Mouse (Mus musculus) spleen, adult 2 months (tissue): Measurements from ENCODE around the gene Nfib. TPM values are rescaled to one million over a fixed set of nuclear protein-coding genes. Genes with fewer than 3 reads are reported as not detected.
A peak's percentile ranks its signal among the peaks of the same experiment; 100 is the strongest.

ENCODE experiments used
- DNase-seq, 2 experiments: peaks; one replicate each; pipeline versions ENCODE4 v3.0.0 to v3.0.0-alpha.2; 2012 to 2021; ENCODE audit warnings: low spot score in 2 of 2, low read depth in 1 of 2
- H3K27ac ChIP-seq: fragments of 200-500 bp; 2 replicates; pipeline ENCODE4 v1.5.1; 2012; ENCODE audit warnings: low read length, inconsistent platforms; ENCODE audit not compliant: insufficient read depth
- H3K27me3 ChIP-seq: fragments of 200-500 bp; 2 replicates; pipeline ENCODE4 v1.6.1; 2012; ENCODE audit warnings: mild to moderate bottlenecking, moderate library complexity, low read length, inconsistent platforms; ENCODE audit not compliant: control insufficient read depth, insufficient read depth
- H3K36me3 ChIP-seq: fragments of 200-500 bp; 2 replicates; pipeline ENCODE4 v1.6.1; 2012; ENCODE audit warnings: mild to moderate bottlenecking, low read length, inconsistent platforms; ENCODE audit not compliant: control insufficient read depth, insufficient read depth
- H3K4me1 ChIP-seq: fragments of 200-500 bp; 2 replicates; pipeline ENCODE4 v1.6.1; 2011; ENCODE audit warnings: inconsistent platforms; ENCODE audit not compliant: control insufficient read depth, insufficient read depth, insufficient read length
- H3K4me3 ChIP-seq: fragments of 200-500 bp; 2 replicates; pipeline ENCODE4 v1.5.1; 2011; ENCODE audit warnings: mild to moderate bottlenecking, inconsistent platforms; ENCODE audit not compliant: insufficient read depth, insufficient read length; ENCODE audit errors: extremely low read depth
- CTCF ChIP-seq: fragments of 200-500 bp; IDR thresholded peaks from 2 replicates; pipeline ENCODE4 v1.5.1; 2011; ENCODE audit warnings: mild to moderate bottlenecking, inconsistent platforms; ENCODE audit not compliant: insufficient read depth, insufficient read length, insufficient replicate concordance; ENCODE audit errors: extremely low read depth
- POLR2A ChIP-seq: fragments of 200-500 bp; IDR thresholded peaks from 2 replicates; pipeline ENCODE4 v1.6.1; 2011; ENCODE audit warnings: low read depth, low read length, inconsistent platforms
- WGBS: fragments of 180-500 bp; shearing (Covaris S2); methylation state at CpG from one replicate; pipeline ENCODE4 v1.1.7; 2018; 5-methylcytosine and 5-hydroxymethylcytosine counted together
- polyA plus RNA-seq: library from polyadenylated mRNA; depleted of rRNA; stranded (reverse); fragments of >200 nt; gene quantifications from 2 replicates; pipeline ENCODE4 v1.2.3, GENCODE M21; 2012

The Nfib gene
- polyA plus RNA-seq, 1 experiment = 2.3 TPM

DNA sequence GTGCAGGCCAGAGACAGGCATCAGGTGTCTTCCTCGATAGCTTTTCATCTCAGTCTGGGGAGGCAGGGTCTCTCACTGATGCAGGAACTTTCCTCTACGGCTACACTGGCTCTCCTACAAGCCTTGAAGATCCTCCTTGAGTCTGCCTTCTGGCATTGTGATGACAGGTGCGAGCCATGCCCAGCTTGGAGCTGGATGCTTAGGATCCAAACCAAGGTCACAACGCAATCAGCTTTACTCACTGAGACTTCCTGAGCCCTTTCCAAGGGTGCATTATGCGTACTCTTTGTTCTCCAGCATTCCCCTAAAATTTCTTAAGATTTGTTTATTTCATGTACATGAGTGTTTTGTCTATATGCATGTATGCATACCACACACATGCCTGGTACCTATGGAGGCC, 299.8 kb downstream of the Nfib start:
- no peaks in the 10 kb centered on the region; the same call in 1 of the 2 replicates for H3K4me1 ChIP-seq
- 92% methylated on average over 5 of the region's 5 CpGs for WGBS
- H3K27ac ChIP-seq = no peak overlapping the region
- no peak for DNase-seq
- no peaks in the 10 kb centered on the region for H3K27me3 ChIP-seq
- no peak overlapping the region for H3K4me3 ChIP-seq
- TF ChIP-seq POLR2A = no peak
- no peak for TF ChIP-seq CTCF
- no peaks in the 10 kb centered on the region for H3K36me3 ChIP-seq

DNA sequence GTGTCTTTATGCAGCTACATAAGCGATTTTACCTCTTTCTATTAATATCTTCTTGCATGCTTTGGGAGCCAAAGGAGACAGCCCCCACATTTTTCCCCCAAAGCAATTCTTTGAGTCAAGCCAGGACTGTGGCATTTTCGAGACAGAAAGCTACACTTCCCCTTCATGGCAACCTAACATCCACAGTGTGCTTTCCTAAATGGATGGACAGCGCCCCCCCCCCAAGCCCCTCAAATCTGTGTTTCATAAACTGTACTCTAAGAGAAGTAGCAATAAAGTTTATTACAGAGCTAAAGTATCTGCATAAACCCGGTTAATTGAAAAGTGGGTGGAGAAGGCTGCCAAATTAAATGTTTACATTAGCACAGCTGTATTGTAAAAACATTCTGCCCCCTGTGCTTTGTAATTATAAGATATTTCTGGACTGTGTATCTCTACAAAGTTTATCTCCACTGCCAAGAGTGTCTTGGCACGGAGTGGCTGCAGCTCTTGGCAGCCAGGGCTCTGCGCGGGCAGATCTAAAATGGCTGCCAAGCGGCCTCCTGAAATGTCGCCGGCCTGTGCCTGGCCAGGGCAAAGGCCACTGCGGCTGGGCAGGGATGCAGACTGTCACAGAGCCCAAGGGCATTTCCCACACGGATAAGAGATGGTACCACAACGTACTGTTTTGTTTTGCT, 301.4 kb downstream of the Nfib start:
- Histone ChIP-seq H3K4me1 (no peaks in the 10 kb centered on the region; the same call in 1 of the 2 replicates), H3K27me3 (no peaks in the 10 kb centered on the region), H3K36me3 (no peaks in the 10 kb centered on the region), H3K27ac (no peak overlapping the region), H3K4me3 (no peak overlapping the region)
- WGBS = 77% methylated on average over 13 of the region's 13 CpGs
- TF ChIP-seq POLR2A (no peak), CTCF (no peak)
- DNase-seq = no peak

DNA sequence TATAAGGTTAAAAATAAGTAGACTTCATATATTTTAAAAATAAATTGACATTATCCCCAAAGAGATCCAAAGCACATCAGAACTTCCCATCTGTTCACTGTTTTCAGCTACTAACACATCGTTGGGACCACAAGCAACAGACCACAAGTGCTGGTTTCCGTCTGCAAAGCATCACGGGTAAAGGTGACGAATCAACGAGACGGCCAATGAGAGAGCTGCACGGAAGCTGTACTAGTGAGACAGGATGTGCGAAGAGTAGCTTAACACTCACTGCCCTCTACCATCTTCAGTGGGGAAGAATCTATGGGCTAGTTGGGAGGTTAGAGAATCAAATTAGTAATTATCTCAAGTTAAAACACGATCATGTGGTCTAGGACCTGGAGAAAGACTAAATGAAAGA, 302.9 kb downstream of the Nfib start:
- Histone ChIP-seq H3K4me3 (no peak overlapping the region), H3K4me1 (no peaks in the 10 kb centered on the region; the same call in 1 of the 2 replicates), H3K36me3 (no peaks in the 10 kb centered on the region), H3K27ac (no peak overlapping the region), H3K27me3 (no peaks in the 10 kb centered on the region)
- TF ChIP-seq CTCF = no peak
- no peak for TF ChIP-seq POLR2A
- 84% methylated on average over 9 of the region's 9 CpGs for WGBS
- DNase-seq = no peak

DNA sequence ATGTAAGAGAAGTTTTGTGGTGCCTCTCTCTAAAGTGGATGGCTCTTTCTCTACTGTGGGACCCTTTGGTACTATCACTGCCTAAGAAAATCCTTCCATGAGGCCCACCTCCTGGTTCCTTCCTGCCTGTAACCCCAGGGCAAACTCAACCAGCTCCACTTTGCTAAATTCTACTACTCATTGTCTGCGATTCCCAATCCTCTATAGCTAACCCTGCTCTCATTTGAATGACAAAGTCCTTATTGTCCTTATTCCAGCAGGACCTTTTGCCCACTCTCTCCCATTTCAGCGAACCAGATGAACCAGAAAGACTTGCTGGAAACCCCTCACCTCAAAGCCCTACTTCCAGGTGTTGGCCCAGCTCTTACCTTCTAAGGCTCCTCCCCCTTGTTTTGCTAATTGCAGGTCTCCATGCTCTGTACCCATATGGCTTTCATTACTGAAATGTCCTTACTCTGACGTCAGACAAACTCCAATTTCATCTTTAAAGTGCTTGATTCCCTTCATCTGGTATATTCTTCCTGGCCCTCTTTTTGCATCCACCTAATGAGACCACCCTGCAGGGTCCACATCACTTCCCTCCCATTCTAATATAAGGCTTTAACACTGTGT, 304.0 kb downstream of the Nfib start:
- Histone ChIP-seq H3K27me3 (no peaks in the 10 kb centered on the region), H3K4me3 (no peak overlapping the region), H3K27ac (no peak overlapping the region), H3K36me3 (no peaks in the 10 kb centered on the region), H3K4me1 (no peaks in the 10 kb centered on the region; the same call in 1 of the 2 replicates)
- 73% methylated on average over 3 of the region's 3 CpGs for WGBS
- DNase-seq = no peak
- no peak for TF ChIP-seq CTCF
- no peak for TF ChIP-seq POLR2A

DNA sequence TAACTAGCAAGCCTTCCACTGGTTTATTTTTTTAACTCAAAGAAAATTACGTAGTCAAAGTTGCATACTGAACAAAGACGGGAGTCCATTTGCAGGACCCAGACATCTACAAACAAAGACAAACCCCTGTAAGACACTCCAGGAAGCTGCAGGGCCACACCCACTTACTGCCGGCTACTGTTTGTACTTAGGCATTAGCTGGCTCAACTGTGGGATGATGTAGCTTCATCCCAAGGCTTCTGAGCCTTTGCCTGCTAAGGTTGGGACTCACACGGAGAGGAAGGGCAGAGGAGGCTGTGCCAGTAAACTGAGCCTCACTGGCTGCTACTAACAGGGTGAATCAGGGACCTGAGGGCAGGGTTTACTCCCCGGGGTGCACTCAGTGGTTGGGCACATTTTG, 305.0 kb downstream of the Nfib start:
- Histone ChIP-seq H3K36me3 (no peaks in the 10 kb centered on the region), H3K27me3 (no peaks in the 10 kb centered on the region), H3K4me3 (no peak overlapping the region), H3K27ac (no peak overlapping the region), H3K4me1 (no peaks in the 10 kb centered on the region; the same call in 1 of the 2 replicates)
- WGBS = 52% methylated on average over 5 of the region's 5 CpGs
- TF ChIP-seq POLR2A (no peak), CTCF (no peak)
- DNase-seq = no peak

DNA sequence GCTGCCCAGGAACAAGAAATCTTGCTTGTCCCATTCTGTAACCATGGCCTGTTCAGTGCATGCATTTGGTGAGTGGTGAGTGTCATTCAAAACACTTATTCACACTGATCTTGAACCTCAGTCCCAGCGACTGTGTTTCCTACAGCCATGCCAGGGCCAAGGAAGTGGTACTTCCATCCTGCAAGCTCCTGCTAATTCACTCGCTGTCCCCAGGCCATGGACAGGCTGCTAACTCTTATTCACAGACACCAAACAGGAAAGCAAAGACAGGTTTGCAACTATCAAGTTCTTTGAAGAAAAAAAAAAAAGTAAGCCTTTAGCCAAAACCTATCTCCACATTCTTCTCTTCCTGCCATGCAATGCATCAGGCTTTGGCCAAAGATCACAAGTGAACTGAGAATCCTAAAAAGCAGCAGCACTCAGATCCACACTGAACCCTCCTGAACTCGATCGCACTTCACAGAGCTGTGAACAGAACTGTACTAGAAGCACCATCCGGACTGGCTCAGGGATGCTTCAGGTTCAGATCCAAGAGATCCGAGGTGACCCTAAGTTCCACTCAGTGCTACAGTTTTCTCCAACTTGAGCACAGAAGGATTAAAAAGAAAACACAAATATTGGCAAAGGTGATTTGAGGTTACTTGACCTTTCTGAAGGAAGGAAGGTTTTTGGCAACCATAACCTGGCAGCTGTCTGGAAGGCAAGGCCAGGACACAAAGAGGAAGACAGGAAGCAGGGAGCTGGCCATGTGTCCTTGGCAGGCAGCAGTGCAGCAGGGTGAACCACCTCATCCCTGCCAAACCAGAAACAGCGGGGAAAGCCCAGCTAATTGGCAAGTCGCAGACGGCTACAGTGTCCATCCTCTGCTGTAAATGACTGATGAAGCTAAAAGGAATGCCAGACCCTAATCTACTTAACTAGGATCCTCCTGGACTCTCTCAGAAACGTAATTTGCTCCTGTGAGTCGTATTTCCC, 305.9 kb downstream of the Nfib start:
- H3K4me1 ChIP-seq = no peaks in the 10 kb centered on the region; the same call in 1 of the 2 replicates
- peak in 1 of 2 experiments; percentile 3 for DNase-seq
- no peak for TF ChIP-seq CTCF
- no peak for TF ChIP-seq POLR2A
- no peak overlapping the region for H3K27ac ChIP-seq
- no peaks in the 10 kb centered on the region for H3K36me3 ChIP-seq
- H3K27me3 ChIP-seq = no peaks in the 10 kb centered on the region
- H3K4me3 ChIP-seq = no peak overlapping the region
- 75% methylated on average over 11 of the region's 11 CpGs for WGBS
